Mouse (Mus musculus) myocyte (in vitro differentiated cells): ENCODE measurements around the gene Frmd4a. TPM values are rescaled to one million over a fixed set of nuclear protein-coding genes. Genes with fewer than 3 reads are reported as not detected.

Source experiments
- H3K27me3 ChIP-seq: one replicate; pipeline ENCODE4 v1.6.1; 2011; ENCODE audit not compliant: control insufficient read depth, insufficient read depth, insufficient read length
- H3K36me3 ChIP-seq: one replicate; pipeline ENCODE4 v1.6.1; 2011; ENCODE audit not compliant: control insufficient read depth, insufficient read depth
- H3K4me2 ChIP-seq: one replicate; pipeline ENCODE4 v1.6.1; 2011; ENCODE audit warnings: low read depth, control low read depth
- H3K4me3 ChIP-seq: one replicate; pipeline ENCODE4 v1.5.1; 2011; ENCODE audit warnings: mild to moderate bottlenecking, control low read depth, moderate library complexity
- H3K79me2 ChIP-seq: one replicate; pipeline ENCODE4 v1.6.1; 2011; ENCODE audit not compliant: control insufficient read depth, insufficient read depth
- H3ac ChIP-seq: one replicate; pipeline ENCODE4 v1.6.1; 2011; ENCODE audit not compliant: control insufficient read depth, insufficient read length
- CEBPB ChIP-seq: IDR thresholded peaks from 2 replicates; pipeline ENCODE4 v1.6.1; 2011; ENCODE audit warnings: mild to moderate bottlenecking, moderate library complexity; ENCODE audit not compliant: poor library complexity, insufficient read depth, severe bottlenecking
- E2F4 ChIP-seq: IDR thresholded peaks from one replicate; pipeline ENCODE4 v1.6.1; 2011; ENCODE audit warnings: mild to moderate bottlenecking, control low read depth, moderate library complexity; ENCODE audit not compliant: insufficient read depth
- MAX ChIP-seq: IDR thresholded peaks from one replicate; pipeline ENCODE4 v1.6.1; 2011; ENCODE audit warnings: low read depth, mild to moderate bottlenecking, control low read depth
- MYOD1 ChIP-seq, 3 experiments: IDR thresholded peaks; one replicate each; pipeline ENCODE4 v1.6.1; 2011; ENCODE audit warnings: control low read depth in 2 of 3, low read depth in 2 of 3, mild to moderate bottlenecking in 2 of 3, moderate library complexity in 1 of 3; ENCODE audit not compliant: insufficient read length in 2 of 3, control insufficient read depth in 1 of 3
- MYOG ChIP-seq, 3 experiments: IDR thresholded peaks; one replicate each; pipeline ENCODE4 v1.6.1; 2011; ENCODE audit warnings: control low read depth in 2 of 3, low read depth in 2 of 3, mild to moderate bottlenecking in 2 of 3; ENCODE audit not compliant: insufficient read length in 2 of 3, control insufficient read depth in 1 of 3, insufficient read depth in 1 of 3
- POLR2A ChIP-seq: IDR thresholded peaks from one replicate; pipeline ENCODE4 v1.6.1; 2011; ENCODE audit warnings: low read depth, mild to moderate bottlenecking, control low read depth, moderate library complexity; ENCODE audit not compliant: insufficient read length
- POLR2AphosphoS2 ChIP-seq: IDR thresholded peaks from one replicate; pipeline ENCODE4 v1.6.1; 2011; ENCODE audit warnings: low read depth, control low read depth; ENCODE audit not compliant: insufficient read length
- REST ChIP-seq: IDR thresholded peaks from one replicate; pipeline ENCODE4 v1.6.1; 2011; ENCODE audit warnings: mild to moderate bottlenecking, control low read depth, moderate library complexity; ENCODE audit not compliant: insufficient read depth, insufficient read length
- SRF ChIP-seq: IDR thresholded peaks from one replicate; pipeline ENCODE4 v1.6.1; 2011; ENCODE audit warnings: low read depth; ENCODE audit not compliant: control insufficient read depth, insufficient read length
- TCF12 ChIP-seq: IDR thresholded peaks from one replicate; pipeline ENCODE4 v1.6.1; 2011; ENCODE audit warnings: mild to moderate bottlenecking, control low read depth; ENCODE audit not compliant: poor library complexity, insufficient read depth, severe bottlenecking
- TCF3 ChIP-seq: IDR thresholded peaks from one replicate; pipeline ENCODE4 v1.6.1; 2011; ENCODE audit warnings: low read depth, control low read depth; ENCODE audit not compliant: insufficient read length
- USF1 ChIP-seq: IDR thresholded peaks from one replicate; pipeline ENCODE4 v1.6.1; 2011; ENCODE audit warnings: low read depth, mild to moderate bottlenecking, control low read depth, moderate library complexity
- polyA plus RNA-seq: library from polyadenylated mRNA; unstranded; fragments of >200 nt; fragmentation: generic; extraction: Trizol; gene quantifications from one replicate; pipeline ENCODE4 v1.2.1, GENCODE M21; 2012; ENCODE audit warnings: missing spikeins

Frmd4a gene
- polyA plus RNA-seq, 1 experiment = 24.7 TPM

- TF ChIP-seq MYOG (IDR thresholded peaks at IDR 0.05; ENCODE audit: control insufficient read depth in 1 of 3, insufficient read depth in 1 of 3, insufficient read length in 2 of 3, low read depth in 2 of 3) (no peak), E2F4 (no peak), TCF3 (no peak), REST (no peak), MYOD1 (IDR thresholded peaks at IDR 0.05; ENCODE audit: control insufficient read depth in 1 of 3, insufficient read length in 2 of 3, low read depth in 2 of 3) (no peak), MAX (no peak), POLR2AphosphoS2 (no peak), POLR2A (no peak), USF1 (no peak), SRF (no peak), TCF12 (no peak), CEBPB (no peak)
- no peak overlapping the region for H3ac ChIP-seq
Observed at GRCm38 (mm10) chr2:4593878-4594387, 576.4 kb downstream of the Frmd4a start.

GRCm38 (mm10) chr2:4596992-4597391, 579.5 kb downstream of the Frmd4a start:
- Histone ChIP-seq H3K4me2 (no peak overlapping the region), H3K36me3 (peaks cover 59% of the 10 kb centered on the region), H3K79me2 (no peaks in the 10 kb centered on the region), H3K4me3 (no peak overlapping the region), H3ac (no peak overlapping the region), H3K27me3 (no peaks in the 10 kb centered on the region)
- TF ChIP-seq E2F4 = no peak
- TF ChIP-seq MAX = no peak
- no peak for TF ChIP-seq MYOG (IDR thresholded peaks at IDR 0.05; ENCODE audit: control insufficient read depth in 1 of 3, insufficient read depth in 1 of 3, insufficient read length in 2 of 3, low read depth in 2 of 3)
- TF ChIP-seq CEBPB = no peak
- no peak for TF ChIP-seq USF1
- TF ChIP-seq POLR2AphosphoS2 = no peak
- no peak for TF ChIP-seq REST

More at GRCm38 (mm10) chr2:4593878-4594387, 576.4 kb downstream of the Frmd4a start:
- H3K4me3 ChIP-seq = no peak overlapping the region
- H3K4me2 ChIP-seq = peak overlapping the region; percentile 22
- no peaks in the 10 kb centered on the region for H3K79me2 ChIP-seq
- H3K36me3 ChIP-seq = peaks cover 76% of the 10 kb centered on the region
- no peaks in the 10 kb centered on the region for H3K27me3 ChIP-seq

GRCm38 (mm10) chr2:4601034-4601890, 583.7 kb downstream of the Frmd4a start:
- H3K4me2 ChIP-seq = no peak overlapping the region
- H3K27me3 ChIP-seq = no peaks in the 10 kb centered on the region
- H3K4me3 ChIP-seq = no peak overlapping the region
- no peak overlapping the region for H3ac ChIP-seq
- H3K36me3 ChIP-seq = peaks cover 64% of the 10 kb centered on the region
- TF ChIP-seq TCF3 (no peak), TCF12 (no peak), POLR2AphosphoS2 (no peak), MYOD1 (IDR thresholded peaks at IDR 0.05; ENCODE audit: control insufficient read depth in 1 of 3, insufficient read length in 2 of 3, low read depth in 2 of 3) (no peak), E2F4 (no peak), POLR2A (no peak), MAX (no peak), REST (no peak), MYOG (IDR thresholded peaks at IDR 0.05; ENCODE audit: control insufficient read depth in 1 of 3, insufficient read depth in 1 of 3, insufficient read length in 2 of 3, low read depth in 2 of 3) (no peak), CEBPB (no peak), SRF (no peak), USF1 (no peak)
- H3K79me2 ChIP-seq = no peaks in the 10 kb centered on the region

GRCm38 (mm10) chr2:4603361-4603945, 585.9 kb downstream of the Frmd4a start:
- no peaks in the 10 kb centered on the region for H3K27me3 ChIP-seq
- no peak overlapping the region for H3K4me2 ChIP-seq
- no peak overlapping the region for H3ac ChIP-seq
- peaks cover 56% of the 10 kb centered on the region for H3K36me3 ChIP-seq
- H3K4me3 ChIP-seq = no peak overlapping the region
- no peaks in the 10 kb centered on the region for H3K79me2 ChIP-seq
- no peak for TF ChIP-seq MYOD1 (IDR thresholded peaks at IDR 0.05; ENCODE audit: control insufficient read depth in 1 of 3, insufficient read length in 2 of 3, low read depth in 2 of 3)
- TF ChIP-seq MYOG (IDR thresholded peaks at IDR 0.05; ENCODE audit: control insufficient read depth in 1 of 3, insufficient read depth in 1 of 3, insufficient read length in 2 of 3, low read depth in 2 of 3) = no peak
- no peak for TF ChIP-seq MAX
- no peak for TF ChIP-seq TCF12
- no peak for TF ChIP-seq E2F4
- TF ChIP-seq TCF3 = no peak
- TF ChIP-seq CEBPB = no peak
- no peak for TF ChIP-seq REST
- no peak for TF ChIP-seq USF1
- no peak for TF ChIP-seq POLR2A
- TF ChIP-seq SRF = no peak
- TF ChIP-seq POLR2AphosphoS2 = no peak
